Mouse (Mus musculus): Measurements from ENCODE around the gene Lama1. TPM values are rescaled to one million over a fixed set of nuclear protein-coding genes. Genes with fewer than 3 reads are reported as not detected.
"Not testable (repeated sequence)": the region's sequence is repeated elsewhere in the genome, so short reads cannot be mapped to it uniquely, and the experiment has no call there.

The Lama1 gene
- polyA plus RNA-seq, 1 experiment from 2014 or later, result 2.8 TPM

GRCm38 (mm10) chr17:67726601-67727000, 29.5 kb downstream of the Lama1 start:
- Histone ChIP-seq H3K4me2 (no peak overlapping the region), H3K9me3 (replicated peaks; ENCODE audit: control insufficient read depth, low read length) (no peaks in the 10 kb centered on the region), H3K4me1 (ENCODE audit: control insufficient read depth, insufficient read depth, low read length) (peaks cover 10% of the 10 kb centered on the region), H3K4me3 (ENCODE audit: low read depth, low read length) (no peak overlapping the region), H3K36me3 (ENCODE audit: control insufficient read depth, insufficient read depth, low read length) (no peaks in the 10 kb centered on the region), H3K27me3 (ENCODE audit: control insufficient read depth, insufficient read depth, low read length) (no peaks in the 10 kb centered on the region), H3K9ac (ENCODE audit: low read depth, low read length) (no peak overlapping the region), H3K27ac (ENCODE audit: low read depth, low read length) (no peak overlapping the region)
- WGBS (ENCODE audit: insufficient replicate concordance), result 88% methylated on average over 11 of the region's 11 CpGs
- ATAC-seq (replicated peaks; ENCODE audit: insufficient number of reproducible peaks, low FRiP score, low TSS enrichment), result no peak

GRCm38 (mm10) chr17:67728751-67729150, 31.7 kb downstream of the Lama1 start:
- H3K27me3 ChIP-seq (ENCODE audit: control insufficient read depth, insufficient read depth, low read length), result no peaks in the 10 kb centered on the region
- H3K4me2 ChIP-seq, result no peak overlapping the region
- H3K9ac ChIP-seq (ENCODE audit: low read depth, low read length), result no peak overlapping the region
- no peak overlapping the region for H3K4me3 ChIP-seq (ENCODE audit: low read depth, low read length)
- 54% methylated on average over 7 of the region's 7 CpGs for WGBS (ENCODE audit: insufficient replicate concordance)
- no peak overlapping the region for H3K27ac ChIP-seq (ENCODE audit: low read depth, low read length)
- H3K4me1 ChIP-seq (ENCODE audit: control insufficient read depth, insufficient read depth, low read length), result peaks cover 23% of the 10 kb centered on the region
- ATAC-seq (replicated peaks; ENCODE audit: insufficient number of reproducible peaks, low FRiP score, low TSS enrichment), result no peak
- no peaks in the 10 kb centered on the region for H3K36me3 ChIP-seq (ENCODE audit: control insufficient read depth, insufficient read depth, low read length)
- H3K9me3 ChIP-seq (replicated peaks; ENCODE audit: control insufficient read depth, low read length), result no peaks in the 10 kb centered on the region

GRCm38 (mm10) chr17:67731096-67731495, 34.0 kb downstream of the Lama1 start:
- H3K4me1 ChIP-seq (ENCODE audit: control insufficient read depth, insufficient read depth, low read length), result peaks cover 23% of the 10 kb centered on the region

GRCm38 (mm10) chr17:67731964-67732363, 34.9 kb downstream of the Lama1 start:
- Histone ChIP-seq H3K4me2 (no peak overlapping the region), H3K4me1 (ENCODE audit: control insufficient read depth, insufficient read depth, low read length) (peaks cover 23% of the 10 kb centered on the region), H3K9me3 (replicated peaks; ENCODE audit: control insufficient read depth, low read length) (no peaks in the 10 kb centered on the region), H3K36me3 (ENCODE audit: control insufficient read depth, insufficient read depth, low read length) (no peaks in the 10 kb centered on the region), H3K27ac (ENCODE audit: low read depth, low read length) (no peak overlapping the region), H3K27me3 (ENCODE audit: control insufficient read depth, insufficient read depth, low read length) (no peaks in the 10 kb centered on the region), H3K4me3 (ENCODE audit: low read depth, low read length) (no peak overlapping the region), H3K9ac (ENCODE audit: low read depth, low read length) (no peak overlapping the region)
- WGBS (ENCODE audit: insufficient replicate concordance), result 64% methylated on average over 11 of the region's 11 CpGs
- ATAC-seq (replicated peaks; ENCODE audit: insufficient number of reproducible peaks, low FRiP score, low TSS enrichment), result no peak

More at GRCm38 (mm10) chr17:67731096-67731495, 34.0 kb downstream of the Lama1 start:
- Histone ChIP-seq H3K9ac (ENCODE audit: low read depth, low read length) (no peak overlapping the region), H3K4me3 (ENCODE audit: low read depth, low read length) (no peak overlapping the region), H3K4me2 (no peak overlapping the region), H3K9me3 (replicated peaks; ENCODE audit: control insufficient read depth, low read length) (no peaks in the 10 kb centered on the region), H3K36me3 (ENCODE audit: control insufficient read depth, insufficient read depth, low read length) (no peaks in the 10 kb centered on the region), H3K27ac (ENCODE audit: low read depth, low read length) (no peak overlapping the region), H3K27me3 (ENCODE audit: control insufficient read depth, insufficient read depth, low read length) (no peaks in the 10 kb centered on the region)
- ATAC-seq (replicated peaks; ENCODE audit: insufficient number of reproducible peaks, low FRiP score, low TSS enrichment), result no peak
- WGBS (ENCODE audit: insufficient replicate concordance), result 42% methylated on average over 3 of the region's 3 CpGs

- 54% methylated on average over 12 of the region's 12 CpGs for WGBS (ENCODE audit: insufficient replicate concordance)
- Histone ChIP-seq H3K9ac (ENCODE audit: low read depth, low read length) (no peak overlapping the region), H3K27me3 (ENCODE audit: control insufficient read depth, insufficient read depth, low read length) (no peaks in the 10 kb centered on the region), H3K36me3 (ENCODE audit: control insufficient read depth, insufficient read depth, low read length) (no peaks in the 10 kb centered on the region), H3K4me3 (ENCODE audit: low read depth, low read length) (no peak overlapping the region), H3K9me3 (replicated peaks; ENCODE audit: control insufficient read depth, low read length) (no peaks in the 10 kb centered on the region), H3K4me2 (no peak overlapping the region), H3K4me1 (ENCODE audit: control insufficient read depth, insufficient read depth, low read length) (peaks cover 23% of the 10 kb centered on the region), H3K27ac (ENCODE audit: low read depth, low read length) (no peak overlapping the region)
- no peak for ATAC-seq (replicated peaks; ENCODE audit: insufficient number of reproducible peaks, low FRiP score, low TSS enrichment)
Measured at GRCm38 (mm10) chr17:67733516-67733915, 36.5 kb downstream of the Lama1 start.

GRCm38 (mm10) chr17:67735722-67736121, 38.7 kb downstream of the Lama1 start:
- no peak overlapping the region for H3K9ac ChIP-seq (ENCODE audit: low read depth, low read length)
- no peak overlapping the region for H3K27ac ChIP-seq (ENCODE audit: low read depth, low read length)
- H3K4me3 ChIP-seq (ENCODE audit: low read depth, low read length), result no peak overlapping the region
- no peaks in the 10 kb centered on the region for H3K9me3 ChIP-seq (replicated peaks; ENCODE audit: control insufficient read depth, low read length)
- no peaks in the 10 kb centered on the region for H3K27me3 ChIP-seq (ENCODE audit: control insufficient read depth, insufficient read depth, low read length)
- H3K4me1 ChIP-seq (ENCODE audit: control insufficient read depth, insufficient read depth, low read length), result peaks cover 17% of the 10 kb centered on the region
- WGBS (ENCODE audit: insufficient replicate concordance), result 56% methylated on average over 6 of the region's 6 CpGs
- H3K4me2 ChIP-seq, result no peak overlapping the region
- H3K36me3 ChIP-seq (ENCODE audit: control insufficient read depth, insufficient read depth, low read length), result no peaks in the 10 kb centered on the region
- no peak for ATAC-seq (replicated peaks; ENCODE audit: insufficient number of reproducible peaks, low FRiP score, low TSS enrichment)

- not testable (repeated sequence) for ATAC-seq (replicated peaks; ENCODE audit: insufficient number of reproducible peaks, low FRiP score, low TSS enrichment); H3K9me3 ChIP-seq (replicated peaks; ENCODE audit: control insufficient read depth, low read length); H3K4me2 ChIP-seq; H3K9ac ChIP-seq (ENCODE audit: low read depth, low read length); H3K36me3 ChIP-seq (ENCODE audit: control insufficient read depth, insufficient read depth, low read length); H3K4me3 ChIP-seq (ENCODE audit: low read depth, low read length); H3K27me3 ChIP-seq (ENCODE audit: control insufficient read depth, insufficient read depth, low read length); H3K27ac ChIP-seq (ENCODE audit: low read depth, low read length); H3K4me1 ChIP-seq (ENCODE audit: control insufficient read depth, insufficient read depth, low read length)
Measured at GRCm38 (mm10) chr17:67741229-67741628, 44.2 kb downstream of the Lama1 start.

GRCm38 (mm10) chr17:67764167-67764871, 67.3 kb downstream of the Lama1 start:
- Histone ChIP-seq H3K4me2 (no peak overlapping the region), H3K36me3 (ENCODE audit: control insufficient read depth, insufficient read depth, low read length) (no peaks in the 10 kb centered on the region), H3K4me3 (ENCODE audit: low read depth, low read length) (no peak overlapping the region), H3K4me1 (ENCODE audit: control insufficient read depth, insufficient read depth, low read length) (no peaks in the 10 kb centered on the region), H3K9ac (ENCODE audit: low read depth, low read length) (no peak overlapping the region), H3K9me3 (replicated peaks; ENCODE audit: control insufficient read depth, low read length) (no peaks in the 10 kb centered on the region), H3K27me3 (ENCODE audit: control insufficient read depth, insufficient read depth, low read length) (no peaks in the 10 kb centered on the region), H3K27ac (ENCODE audit: low read depth, low read length) (no peak overlapping the region)
- WGBS (ENCODE audit: insufficient replicate concordance), result 87% methylated on average over 9 of the region's 9 CpGs
- ATAC-seq (replicated peaks; ENCODE audit: insufficient number of reproducible peaks, low FRiP score, low TSS enrichment), result no peak

GRCm38 (mm10) chr17:67773608-67774007, 76.5 kb downstream of the Lama1 start:
- no peaks in the 10 kb centered on the region for H3K4me1 ChIP-seq (ENCODE audit: control insufficient read depth, insufficient read depth, low read length)
- no peaks in the 10 kb centered on the region for H3K9me3 ChIP-seq (replicated peaks; ENCODE audit: control insufficient read depth, low read length)
- no peak overlapping the region for H3K27ac ChIP-seq (ENCODE audit: low read depth, low read length)
- no peaks in the 10 kb centered on the region for H3K36me3 ChIP-seq (ENCODE audit: control insufficient read depth, insufficient read depth, low read length)
- no peak for ATAC-seq (replicated peaks; ENCODE audit: insufficient number of reproducible peaks, low FRiP score, low TSS enrichment)
- no peak overlapping the region for H3K4me2 ChIP-seq
- H3K9ac ChIP-seq (ENCODE audit: low read depth, low read length), result no peak overlapping the region
- H3K4me3 ChIP-seq (ENCODE audit: low read depth, low read length), result no peak overlapping the region
- 85% methylated on average over 8 of the region's 8 CpGs for WGBS (ENCODE audit: insufficient replicate concordance)
- no peaks in the 10 kb centered on the region for H3K27me3 ChIP-seq (ENCODE audit: control insufficient read depth, insufficient read depth, low read length)

Measured in heart, embryonic 11.5 days (tissue).